Mouse (Mus musculus): Measurements from ENCODE around the gene Atp6v0d1.
"Not testable (repeated sequence)": the region's sequence is repeated elsewhere in the genome, so short reads cannot be mapped to it uniquely, and the experiment has no call there.

Gene Atp6v0d1

GRCm38 (mm10) chr8:105573427-105573826, 7.6 kb upstream of the Atp6v0d1 start:
- peak; percentile 64 for DNase-seq

- no peak for DNase-seq
These were observed 6.0 kb upstream of the Atp6v0d1 start for GRCm38 (mm10) chr8:105571810-105572209.

- peak; percentile 29 for DNase-seq
These were observed 1.1 kb upstream of the Atp6v0d1 start for GRCm38 (mm10) chr8:105566703-105567595.

GRCm38 (mm10) chr8:105565401-105565881, 406 bp downstream of the Atp6v0d1 start:
- no peak for DNase-seq

GRCm38 (mm10) chr8:105564573-105565229, 1.1 kb downstream of the Atp6v0d1 start:
- DNase-seq = not testable (repeated sequence)

- no peak for DNase-seq
These were observed 2.0 kb downstream of the Atp6v0d1 start for GRCm38 (mm10) chr8:105563871-105564270.

GRCm38 (mm10) chr8:105562863-105563262, 3.0 kb downstream of the Atp6v0d1 start:
- DNase-seq = no peak

GRCm38 (mm10) chr8:105555230-105555629, 10.6 kb downstream of the Atp6v0d1 start:
- DNase-seq = no peak

- peak; percentile 74 for DNase-seq
These were observed 11.8 kb downstream of the Atp6v0d1 start for GRCm38 (mm10) chr8:105554087-105554486.

- DNase-seq = no peak
These were observed 13.0 kb downstream of the Atp6v0d1 start for GRCm38 (mm10) chr8:105552824-105553223.

GRCm38 (mm10) chr8:105552032-105552431, 13.8 kb downstream of the Atp6v0d1 start:
- DNase-seq = no peak

- no peak for DNase-seq
These were observed 15.8 kb downstream of the Atp6v0d1 start for GRCm38 (mm10) chr8:105550083-105550482.

GRCm38 (mm10) chr8:105549506-105549905, 16.3 kb downstream of the Atp6v0d1 start:
- DNase-seq = no peak

- peak; percentile 57 for DNase-seq
These were observed 19.2 kb downstream of the Atp6v0d1 start for GRCm38 (mm10) chr8:105546384-105547350.

- no peak for DNase-seq
These were observed 20.6 kb downstream of the Atp6v0d1 start for GRCm38 (mm10) chr8:105545249-105545648.

- DNase-seq = no peak
These were observed 21.2 kb downstream of the Atp6v0d1 start for GRCm38 (mm10) chr8:105544544-105545205.

GRCm38 (mm10) chr8:105543703-105544102, 22.1 kb downstream of the Atp6v0d1 start:
- no peak for DNase-seq

GRCm38 (mm10) chr8:105542808-105543207, 23.0 kb downstream of the Atp6v0d1 start:
- DNase-seq = no peak

- no peak for DNase-seq
These were observed 23.7 kb downstream of the Atp6v0d1 start for GRCm38 (mm10) chr8:105542032-105542656.

GRCm38 (mm10) chr8:105538940-105539339, 26.9 kb downstream of the Atp6v0d1 start:
- DNase-seq = no peak

- no peak for DNase-seq
These were observed 28.7 kb downstream of the Atp6v0d1 start for GRCm38 (mm10) chr8:105537011-105537677.

Measured in lung, postnatal 14 days (tissue).